Mouse (Mus musculus): ENCODE measurements around the gene Gltpd2. TPM values are rescaled to one million over a fixed set of nuclear protein-coding genes. Genes with fewer than 3 reads are reported as not detected.

Gene Gltpd2
- polyA plus RNA-seq (2012; rRNA removed; ENCODE audit: low replicate concordance): 0.74 TPM in 1 of 2 replicates, not detected in the other

DNA sequence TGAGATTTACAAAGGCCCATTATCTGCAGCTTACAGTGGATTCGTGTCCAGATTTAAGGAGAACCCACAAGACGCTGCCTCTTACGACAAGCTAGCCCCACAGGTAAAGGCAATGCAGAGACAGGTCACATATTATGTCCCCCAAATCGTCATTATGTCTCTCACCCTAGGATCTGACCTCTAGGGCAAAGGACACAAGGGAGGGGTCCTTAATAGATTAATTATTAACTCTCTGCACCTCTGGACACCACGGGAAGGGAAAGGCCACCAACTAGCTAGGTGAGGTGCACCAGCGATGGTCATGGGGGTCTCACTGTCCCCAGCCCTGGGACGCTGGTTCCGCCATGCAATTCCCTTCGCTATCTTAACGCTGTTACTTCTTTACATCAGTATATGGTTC, at the start of gene Gltpd2:
Gltpd2 (plus strand) TSS at position 274 of the 400 bp plus-strand sequence.

DNA sequence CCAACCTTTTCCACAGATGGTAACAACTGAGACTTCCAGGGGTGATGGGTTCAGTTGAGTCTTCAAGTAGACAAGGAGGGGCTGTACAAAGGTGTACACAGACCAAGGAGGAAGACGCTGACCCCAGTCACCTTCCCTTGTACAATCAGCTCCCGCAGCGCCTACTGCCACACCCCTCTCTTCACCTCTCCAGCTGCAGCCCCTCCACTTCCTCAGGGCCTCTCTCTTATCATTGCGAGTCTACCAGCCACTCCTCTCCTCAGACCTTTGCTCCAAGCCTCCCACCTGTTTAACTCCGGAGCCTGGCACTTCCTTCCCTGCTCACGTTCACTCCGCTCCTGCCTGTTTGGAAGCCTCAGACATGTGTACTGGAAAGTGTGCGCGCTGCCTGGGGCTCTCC, 14.0 kb upstream of the Gltpd2 start, which contains the start of gene Tm4sf5:
Tm4sf5 (plus strand) TSS at position 275 of the 400 bp plus-strand sequence.

DNA sequence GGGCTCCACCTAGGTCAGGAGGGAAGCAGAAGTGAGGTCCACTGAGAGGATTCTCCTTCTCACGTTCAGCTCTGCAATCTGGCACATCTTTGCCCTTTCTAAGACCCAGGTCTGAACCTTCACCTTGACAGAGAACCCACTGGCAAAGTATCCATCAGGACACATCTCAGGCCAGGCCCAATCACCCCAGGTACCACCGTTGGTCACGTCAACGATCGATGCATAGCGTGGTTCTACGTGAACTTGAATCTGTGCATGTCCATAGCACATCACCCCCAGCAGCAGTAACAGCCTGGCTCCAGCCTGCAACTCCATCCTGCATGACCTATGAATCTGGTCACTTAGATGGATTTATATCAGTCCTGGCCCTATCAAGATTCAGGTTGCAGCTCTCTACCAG, 4.7 kb upstream of the Gltpd2 start, which contains the start of gene Vmo1:
Vmo1 (minus strand) TSS at position 329 of the 400 bp plus-strand sequence.

DNA sequence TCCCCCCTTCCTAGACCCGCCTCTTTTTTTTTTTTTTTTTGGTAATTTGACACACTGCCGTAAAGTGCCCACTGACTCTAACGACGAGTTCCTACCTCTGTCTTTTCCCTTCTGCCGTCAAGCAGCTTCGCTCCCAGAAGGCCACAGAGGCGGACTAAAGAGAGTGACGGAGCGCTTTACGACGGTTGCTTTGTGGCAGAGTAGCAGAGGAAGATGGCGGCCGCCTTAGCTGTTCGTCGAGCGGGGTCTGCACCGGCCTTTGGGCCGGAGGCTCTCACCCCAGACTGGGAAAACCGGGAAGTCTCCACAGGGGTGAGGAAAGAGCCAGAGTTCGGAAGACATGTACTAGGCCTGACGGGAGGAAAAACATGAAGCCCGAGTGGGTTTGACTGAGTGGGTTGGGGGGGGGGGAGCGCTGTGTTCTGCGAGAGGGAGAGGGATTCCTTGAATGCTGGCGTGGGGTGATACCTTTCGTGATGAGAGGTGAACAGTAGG, 6.2 kb downstream of the Gltpd2 start, which contains the start of gene Psmb6:
Psmb6 (plus strand) TSS at position 184 of the 495 bp plus-strand sequence.

DNA sequence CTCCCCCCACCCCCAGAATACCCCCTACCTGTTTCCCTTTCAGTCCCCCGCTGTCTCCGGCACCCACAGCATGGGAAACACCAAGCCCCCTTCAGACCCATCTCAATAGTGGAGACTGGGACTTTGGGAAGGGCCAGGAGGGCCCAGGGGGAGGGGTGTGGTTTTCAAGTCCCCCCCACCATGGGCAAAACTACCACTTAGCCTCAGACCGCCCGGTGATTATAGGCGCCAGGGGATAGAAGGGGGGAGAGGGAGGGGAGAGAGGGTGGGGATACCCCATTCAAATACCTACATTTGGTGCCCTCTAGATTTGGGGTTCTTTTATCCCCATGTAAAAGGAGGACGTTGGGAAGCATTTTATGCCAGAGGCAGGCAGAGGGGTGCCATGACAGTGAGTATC, 13.8 kb downstream of the Gltpd2 start, which contains the start of gene Gm40193:
Gm40193 (minus strand) TSS at position 101 of the 400 bp plus-strand sequence.

DNA sequence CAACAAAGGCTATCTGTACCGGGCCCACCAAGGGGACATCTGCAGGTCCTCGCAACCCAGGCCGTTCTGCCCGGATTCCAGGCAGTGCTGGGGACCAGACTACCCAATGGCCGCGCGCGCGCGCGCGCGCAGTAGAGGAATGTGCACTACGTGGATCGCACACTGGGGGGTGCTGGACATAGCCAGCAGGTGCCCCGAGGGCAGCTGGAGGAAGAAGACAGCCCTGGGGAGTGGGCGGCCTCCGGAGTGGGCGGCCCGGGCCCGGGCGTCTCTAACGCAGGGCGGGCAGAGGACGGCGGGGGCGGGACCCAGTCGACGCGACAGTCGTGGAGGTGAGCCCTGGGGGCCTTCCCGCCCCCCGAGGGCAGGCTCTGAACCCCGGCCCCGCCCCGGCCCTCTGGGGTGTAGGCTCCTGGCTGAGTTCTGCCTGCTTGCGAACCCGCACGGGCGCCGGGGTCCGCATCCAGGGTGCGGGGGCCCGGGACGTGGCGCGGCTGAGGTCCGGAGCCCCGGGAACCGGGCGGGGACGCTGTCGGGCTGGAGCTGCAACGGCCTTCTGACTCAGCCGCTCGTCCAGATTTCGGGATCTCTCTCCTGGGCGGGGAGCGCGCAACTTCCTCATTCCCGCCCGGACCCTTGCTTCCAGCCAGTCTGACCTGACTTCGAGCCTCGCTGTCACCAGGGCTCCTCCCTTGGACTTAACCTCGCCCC, 21.0 kb downstream of the Gltpd2 start, which contains the start of gene Pld2:
Pld2 (plus strand) TSS at position 188 of the 711 bp plus-strand sequence.

DNA sequence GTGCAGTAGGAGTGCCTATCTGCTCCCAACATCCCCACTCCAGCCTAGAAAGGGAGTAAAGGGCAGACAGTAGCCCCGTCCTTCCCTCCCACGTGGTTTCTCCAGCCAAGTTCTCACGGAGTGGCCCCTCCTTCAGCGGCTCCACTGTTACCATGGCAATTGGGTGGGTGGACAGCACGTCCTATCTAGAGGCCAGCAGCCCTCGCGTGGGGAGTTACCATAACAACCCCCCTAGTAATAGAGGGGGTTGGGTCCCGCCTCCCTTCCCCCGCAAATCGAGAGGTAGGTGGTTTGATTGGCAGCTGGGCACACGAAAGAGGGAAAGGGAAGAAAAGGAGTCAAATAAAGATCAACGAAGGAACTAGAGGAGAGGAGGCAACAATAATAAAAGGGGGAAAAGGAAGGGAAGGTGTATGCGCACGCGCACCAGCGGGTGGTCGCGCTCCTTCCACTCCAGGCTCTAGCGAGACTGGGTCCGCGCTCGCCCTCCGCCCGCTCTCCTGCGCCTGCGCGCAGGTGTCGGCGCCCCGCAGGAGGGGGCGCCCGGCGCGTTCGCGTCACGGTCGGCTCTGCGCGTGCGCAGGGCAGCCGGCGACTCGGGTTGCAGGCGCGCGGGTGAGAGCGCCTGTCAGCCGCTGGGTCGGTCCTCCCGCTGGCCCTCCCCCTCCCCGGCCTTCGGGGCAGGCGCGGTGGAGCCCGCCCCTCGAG, 43.4 kb downstream of the Gltpd2 start, which contains the start of gene Mink1:
Mink1 (plus strand) TSS at position 595 of the 708 bp plus-strand sequence.

Other genes with a start within 250 kb of the Gltpd2 start
- gene Alox12e, start 196.6 kb upstream of the Gltpd2 start, polyA plus RNA-seq (2012; rRNA removed; ENCODE audit: low replicate concordance): 1.1 and 5.8 TPM in 2 replicates
- 7.3 TPM in 2 replicates for gene Alox15, start 167.2 kb upstream of the Gltpd2 start, polyA plus RNA-seq (2012; rRNA removed; ENCODE audit: low replicate concordance)
- 20.5 and 21.3 TPM in 2 replicates for gene Pelp1, start 109.2 kb upstream of the Gltpd2 start, polyA plus RNA-seq (2012; rRNA removed; ENCODE audit: low replicate concordance)
- gene Arrb2, start 86.6 kb upstream of the Gltpd2 start, polyA plus RNA-seq (2012; rRNA removed; ENCODE audit: low replicate concordance): 101 and 115 TPM in 2 replicates
- gene Med11, start 67.3 kb upstream of the Gltpd2 start, polyA plus RNA-seq (2012; rRNA removed; ENCODE audit: low replicate concordance): 18.4 and 20.8 TPM in 2 replicates
- gene Zmynd15, start 59.8 kb upstream of the Gltpd2 start, polyA plus RNA-seq (2012; rRNA removed; ENCODE audit: low replicate concordance): 15.4 and 27.1 TPM in 2 replicates
- gene Cxcl16, start 59.2 kb upstream of the Gltpd2 start, polyA plus RNA-seq (2012; rRNA removed; ENCODE audit: low replicate concordance): 55.8 and 86.0 TPM in 2 replicates
- gene Tm4sf5, start 14.0 kb upstream of the Gltpd2 start, polyA plus RNA-seq (2012; rRNA removed; ENCODE audit: low replicate concordance): 0.94 and 1.3 TPM in 2 replicates
- 0.23 TPM in 1 of 2 replicates, not detected in the other for gene Vmo1, start 4.6 kb upstream of the Gltpd2 start, polyA plus RNA-seq (2012; rRNA removed; ENCODE audit: low replicate concordance)
- gene Psmb6, start 6.2 kb downstream of the Gltpd2 start, polyA plus RNA-seq (2012; rRNA removed; ENCODE audit: low replicate concordance): 252 and 327 TPM in 2 replicates
- gene Gm40193, start 13.7 kb downstream of the Gltpd2 start, polyA plus RNA-seq (2012; rRNA removed; ENCODE audit: low replicate concordance): not detected in 2 replicates
- gene Pld2, start 20.9 kb downstream of the Gltpd2 start, polyA plus RNA-seq (2012; rRNA removed; ENCODE audit: low replicate concordance): 28.4 and 44.8 TPM in 2 replicates
- 64.3 and 105 TPM in 2 replicates for gene Mink1, start 43.7 kb downstream of the Gltpd2 start, polyA plus RNA-seq (2012; rRNA removed; ENCODE audit: low replicate concordance)
- not detected in 2 replicates for gene 4930544D05Rik, start 96.7 kb downstream of the Gltpd2 start, polyA plus RNA-seq (2012; rRNA removed; ENCODE audit: low replicate concordance)
- 0.42 and 4.9 TPM in 2 replicates for gene Chrne, start 100.0 kb downstream of the Gltpd2 start, polyA plus RNA-seq (2012; rRNA removed; ENCODE audit: low replicate concordance)
- 0.09 and 0.17 TPM in 2 replicates for gene Gp1ba, start 119.9 kb downstream of the Gltpd2 start, polyA plus RNA-seq (2012; rRNA removed; ENCODE audit: low replicate concordance)
- gene Rnf167, start 128.0 kb downstream of the Gltpd2 start, polyA plus RNA-seq (2012; rRNA removed; ENCODE audit: low replicate concordance): 136 and 150 TPM in 2 replicates
- 123 and 227 TPM in 2 replicates for gene Slc25a11, start 128.3 kb downstream of the Gltpd2 start, polyA plus RNA-seq (2012; rRNA removed; ENCODE audit: low replicate concordance)
- gene Pfn1, start 135.4 kb downstream of the Gltpd2 start, polyA plus RNA-seq (2012; rRNA removed; ENCODE audit: low replicate concordance): 1,240 and 3,635 TPM in 2 replicates
- gene Eno3, start 138.0 kb downstream of the Gltpd2 start, polyA plus RNA-seq (2012; rRNA removed; ENCODE audit: low replicate concordance): 11.3 and 926 TPM in 2 replicates
- 20.5 and 29.2 TPM in 2 replicates for gene Spag7, start 150.2 kb downstream of the Gltpd2 start, polyA plus RNA-seq (2012; rRNA removed; ENCODE audit: low replicate concordance)
- 33.8 and 45.0 TPM in 2 replicates for gene Camta2, start 168.9 kb downstream of the Gltpd2 start, polyA plus RNA-seq (2012; rRNA removed; ENCODE audit: low replicate concordance)
- gene Inca1, start 181.0 kb downstream of the Gltpd2 start, polyA plus RNA-seq (2012; rRNA removed; ENCODE audit: low replicate concordance): 10.5 and 16.7 TPM in 2 replicates
- gene Kif1c, start 181.4 kb downstream of the Gltpd2 start, polyA plus RNA-seq (2012; rRNA removed; ENCODE audit: low replicate concordance): 83.1 and 86.5 TPM in 2 replicates
- 1.7 and 2.0 TPM in 2 replicates for gene Zfp3, start 245.0 kb downstream of the Gltpd2 start, polyA plus RNA-seq (2012; rRNA removed; ENCODE audit: low replicate concordance)